Mouse (Mus musculus): ENCODE measurements at regions not wholly inside any gene's neighbourhood (a gene's known extent, or its start where the extent isn't known, plus 50 kb on each side); places are given as distances from the start of the nearest gene placed in this dataset.

DNA sequence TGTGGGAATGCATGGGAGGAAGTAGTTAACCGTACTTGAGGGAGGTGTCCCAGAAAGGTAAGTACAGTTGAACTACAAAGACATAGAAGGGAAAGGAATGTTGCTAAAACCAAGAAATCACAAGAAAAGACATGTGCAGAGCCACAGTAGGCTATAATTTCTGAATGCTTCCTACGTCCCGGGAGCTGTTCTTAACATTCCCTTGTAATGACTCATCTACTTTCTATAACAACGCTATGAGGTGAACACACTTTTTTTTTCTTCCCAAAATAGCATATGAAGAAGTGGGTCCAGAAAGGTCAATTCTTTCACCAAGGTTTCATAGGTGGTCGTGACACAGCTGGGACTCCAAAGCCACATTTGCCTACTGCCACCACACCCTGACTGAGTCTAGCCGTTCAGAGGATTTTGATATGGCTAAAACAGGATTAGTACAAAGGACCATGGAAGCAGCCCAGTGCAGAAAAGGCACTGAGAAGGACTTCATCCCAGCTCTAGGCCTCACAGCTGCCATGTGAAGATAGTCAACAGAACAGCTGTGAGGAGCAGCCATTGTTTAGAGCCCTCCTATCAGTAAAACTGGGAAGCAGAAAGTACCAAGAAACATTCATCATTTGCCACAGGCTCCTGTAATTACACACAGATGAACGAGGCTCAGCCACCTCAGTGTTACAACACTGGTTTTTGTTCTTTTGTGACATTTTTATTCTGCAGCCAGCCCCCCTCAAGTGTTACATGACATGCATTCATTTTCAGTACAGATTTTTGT, 133.4 kb downstream of the Rnd3 start:
- TF ChIP-seq TCF12 (IDR thresholded peaks at IDR 0.05; ENCODE audit: insufficient read depth, poor library complexity, severe bottlenecking) = no peak
- no peak for TF ChIP-seq POLR2A (IDR thresholded peaks at IDR 0.05; ENCODE audit: insufficient read length, low read depth)
- TF ChIP-seq USF1 (IDR thresholded peaks at IDR 0.05; ENCODE audit: low read depth) = no peak
- TF ChIP-seq MAX (IDR thresholded peaks at IDR 0.05; ENCODE audit: low read depth) = no peak
- no peak for TF ChIP-seq POLR2AphosphoS2 (IDR thresholded peaks at IDR 0.05; ENCODE audit: insufficient read length, low read depth)
- TF ChIP-seq E2F4 (IDR thresholded peaks at IDR 0.05; ENCODE audit: insufficient read depth) = no peak
- TF ChIP-seq CEBPB (IDR thresholded peaks at IDR 0.05; ENCODE audit: insufficient read depth, poor library complexity, severe bottlenecking) = no peak
- no peak for TF ChIP-seq REST (IDR thresholded peaks at IDR 0.05; ENCODE audit: insufficient read depth, insufficient read length)
- no peak for TF ChIP-seq TCF3 (IDR thresholded peaks at IDR 0.05; ENCODE audit: insufficient read length, low read depth)

Measured in myocyte (in vitro differentiated cells).